Mouse (Mus musculus): Measurements from ENCODE around the gene Prss43.

DNA sequence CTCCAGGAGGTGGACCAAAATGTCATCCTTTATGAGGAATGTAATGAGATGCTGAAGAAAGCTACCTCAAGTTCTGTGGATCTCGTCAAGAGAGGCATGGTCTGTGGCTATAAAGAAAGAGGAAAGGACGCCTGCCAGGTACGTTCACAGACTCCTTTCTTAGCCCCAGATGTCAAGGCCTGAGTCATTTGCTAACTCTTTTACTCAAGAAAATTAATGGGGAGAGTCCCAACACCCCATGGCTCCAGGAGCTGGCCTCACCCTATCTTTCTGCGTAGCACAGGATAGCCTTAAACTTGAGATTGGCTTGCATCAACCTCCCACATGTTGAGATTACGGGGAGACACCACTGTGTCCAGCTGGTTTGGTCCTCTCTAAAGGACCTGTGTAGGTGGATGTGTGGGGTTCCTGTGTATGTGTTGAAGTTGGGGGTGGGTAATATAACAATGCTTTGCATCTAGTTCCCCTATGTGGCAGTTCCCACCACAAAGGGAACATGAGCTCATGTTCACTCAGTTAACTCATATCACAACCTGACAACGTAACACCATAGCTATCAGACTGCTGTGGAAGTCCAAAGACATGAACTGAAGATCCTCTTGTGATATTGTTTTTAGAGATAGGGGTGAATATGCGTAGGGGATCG, 25.5 kb upstream of the Prss43 start:
- TF ChIP-seq CTCF (IDR thresholded peaks at IDR 0.05; ENCODE audit: borderline replicate concordance, insufficient read depth, low read depth, low read length) (no peak), POLR2A (IDR thresholded peaks at IDR 0.05; ENCODE audit: borderline replicate concordance, insufficient read depth, low read length) (no peak)
